Mouse (Mus musculus) embryonic facial prominence, embryonic 15.5 days (tissue): ENCODE measurements around the gene Aff1. TPM values are rescaled to one million over a fixed set of nuclear protein-coding genes. Genes with fewer than 3 reads are reported as not detected.

Experiments
- ATAC-seq: fragments of 200-750 bp; cut with Nextera tagmentation; 2 replicates; pipeline ENCODE4 v1.8.0; 2017; ENCODE audit warnings: low read depth, moderate TSS enrichment; ENCODE audit not compliant: insufficient number of reproducible peaks, low FRiP score, low TSS enrichment
- H3K27ac ChIP-seq: fragments of 300-500 bp; sonication (generic); replicated peaks from 2 replicates; pipeline ENCODE4 v1.5.1; 2015; ENCODE audit warnings: mild to moderate bottlenecking, inconsistent platforms
- H3K27me3 ChIP-seq: fragments of 300-500 bp; sonication (generic); 2 replicates; pipeline ENCODE4 v1.6.1; 2015; ENCODE audit warnings: inconsistent platforms
- H3K36me3 ChIP-seq: fragments of 300-500 bp; sonication (generic); 2 replicates; pipeline ENCODE4 v1.6.1; 2015; ENCODE audit warnings: mild to moderate bottlenecking, inconsistent platforms
- H3K4me1 ChIP-seq: fragments of 300-500 bp; sonication (generic); 2 replicates; pipeline ENCODE4 v1.6.1; 2015; ENCODE audit warnings: inconsistent platforms
- H3K4me2 ChIP-seq: fragments of 300-500 bp; sonication (generic); replicated peaks from 2 replicates; pipeline ENCODE4 v1.6.1; 2015; ENCODE audit warnings: mild to moderate bottlenecking, inconsistent platforms
- H3K4me3 ChIP-seq: fragments of 300-500 bp; sonication (generic); replicated peaks from 2 replicates; pipeline ENCODE4 v1.5.1; 2015; ENCODE audit warnings: mild to moderate bottlenecking, inconsistent platforms
- H3K9ac ChIP-seq: fragments of 300-500 bp; sonication (generic); 2 replicates; pipeline ENCODE4 v1.6.1; 2015; ENCODE audit warnings: inconsistent platforms
- H3K9me3 ChIP-seq: fragments of 300-500 bp; sonication (generic); replicated peaks from 2 replicates; pipeline ENCODE4 v1.6.1; 2016; ENCODE audit warnings: inconsistent platforms
- WGBS: fragments of 180-500 bp; shearing (Covaris S2); methylation state at CpG from one replicate; pipeline ENCODE4 v1.1.7; 2015; 5-methylcytosine and 5-hydroxymethylcytosine counted together
- polyA plus RNA-seq: library from polyadenylated mRNA; unstranded; fragments of >200 nt; fragmentation: Nextera tagmentation; extraction: Ambion mirVana; gene quantifications from 2 replicates; pipeline ENCODE4 v1.2.1, GENCODE M21; 2015

Gene Aff1
- polyA plus RNA-seq, 1 experiment from 2014 or later, result 7.1 TPM

GRCm38 (mm10) chr5:103789619-103790116 is 97.5 kb downstream of the Aff1 start:
- no peak overlapping the region for H3K4me2 ChIP-seq
- peaks cover 15% of the 10 kb centered on the region for H3K4me1 ChIP-seq
- H3K9ac ChIP-seq, result no peak overlapping the region
- H3K27ac ChIP-seq, result no peak overlapping the region
- H3K4me3 ChIP-seq, result no peak overlapping the region
- no peaks in the 10 kb centered on the region for H3K27me3 ChIP-seq
- H3K36me3 ChIP-seq, result peaks cover 6% of the 10 kb centered on the region; the same call in 1 of the 2 replicates
- H3K9me3 ChIP-seq, result no peaks in the 10 kb centered on the region
- WGBS, result 84% methylated on average over 9 of the region's 9 CpGs
- no peak for ATAC-seq

GRCm38 (mm10) chr5:103791741-103792140 is 99.6 kb downstream of the Aff1 start:
- ATAC-seq, result no peak
- Histone ChIP-seq H3K27me3 (no peaks in the 10 kb centered on the region), H3K4me1 (peaks cover 20% of the 10 kb centered on the region), H3K9me3 (no peaks in the 10 kb centered on the region), H3K4me3 (no peak overlapping the region), H3K27ac (no peak overlapping the region), H3K9ac (no peak overlapping the region), H3K4me2 (no peak overlapping the region), H3K36me3 (0 out of 2 replicates have a peak, but pooled peaks cover 6% of the 10 kb centered on the region)
- WGBS, result 88% methylated on average over 7 of the region's 7 CpGs

- 92% methylated on average over 5 of the region's 5 CpGs for WGBS
- Histone ChIP-seq H3K9me3 (no peaks in the 10 kb centered on the region), H3K4me2 (no peak overlapping the region), H3K4me1 (peaks cover 17% of the 10 kb centered on the region), H3K4me3 (no peak overlapping the region), H3K27ac (no peak overlapping the region), H3K27me3 (no peaks in the 10 kb centered on the region), H3K9ac (no peak overlapping the region), H3K36me3 (0 out of 2 replicates have a peak, but pooled peaks cover 6% of the 10 kb centered on the region)
- ATAC-seq, result no peak
These were observed 102.9 kb downstream of the Aff1 start for GRCm38 (mm10) chr5:103795121-103795520.

GRCm38 (mm10) chr5:103796035-103796434 is 103.9 kb downstream of the Aff1 start:
- Histone ChIP-seq H3K27me3 (no peaks in the 10 kb centered on the region), H3K4me2 (no peak overlapping the region), H3K36me3 (0 out of 2 replicates have a peak, but pooled peaks cover 6% of the 10 kb centered on the region), H3K9ac (no peak overlapping the region), H3K27ac (no peak overlapping the region), H3K4me3 (no peak overlapping the region), H3K9me3 (no peaks in the 10 kb centered on the region), H3K4me1 (peaks cover 17% of the 10 kb centered on the region)
- ATAC-seq, result no peak
- 47% methylated on average over 3 of the region's 3 CpGs for WGBS

GRCm38 (mm10) chr5:103797774-103798173 is 105.6 kb downstream of the Aff1 start:
- no peaks in the 10 kb centered on the region for H3K27me3 ChIP-seq

GRCm38 (mm10) chr5:103799438-103799837 is 107.3 kb downstream of the Aff1 start:
- Histone ChIP-seq H3K4me3 (no peak overlapping the region), H3K4me2 (no peak overlapping the region), H3K36me3 (no peaks in the 10 kb centered on the region), H3K9ac (no peak overlapping the region), H3K27me3 (no peaks in the 10 kb centered on the region), H3K27ac (no peak overlapping the region), H3K4me1 (peaks cover 17% of the 10 kb centered on the region), H3K9me3 (no peaks in the 10 kb centered on the region)
- 68% methylated on average over 3 of the region's 3 CpGs for WGBS
- 0 out of 2 replicates have a peak, but pooled peaks have one; percentile 45 for ATAC-seq

More at GRCm38 (mm10) chr5:103797774-103798173, 105.6 kb downstream of the Aff1 start:
- ATAC-seq, result no peak
- WGBS, result 37% methylated on average over 10 of the region's 10 CpGs
- Histone ChIP-seq H3K4me3 (no peak overlapping the region), H3K4me1 (peaks cover 17% of the 10 kb centered on the region), H3K4me2 (no peak overlapping the region), H3K9me3 (no peaks in the 10 kb centered on the region), H3K9ac (no peak overlapping the region), H3K36me3 (no peaks in the 10 kb centered on the region), H3K27ac (no peak overlapping the region)

- Histone ChIP-seq H3K4me3 (no peak overlapping the region), H3K27ac (no peak overlapping the region), H3K4me2 (no peak overlapping the region), H3K36me3 (no peaks in the 10 kb centered on the region), H3K9ac (no peak overlapping the region), H3K4me1 (peaks cover 17% of the 10 kb centered on the region), H3K27me3 (no peaks in the 10 kb centered on the region), H3K9me3 (no peaks in the 10 kb centered on the region)
- no peak for ATAC-seq
- WGBS, result 49% methylated on average over 5 of the region's 5 CpGs
These were observed 107.8 kb downstream of the Aff1 start for GRCm38 (mm10) chr5:103800009-103800408.

- 54% methylated on average over 5 of the region's 5 CpGs for WGBS
- H3K27me3 ChIP-seq, result no peaks in the 10 kb centered on the region
- no peak overlapping the region for H3K9ac ChIP-seq
- no peak overlapping the region for H3K4me2 ChIP-seq
- ATAC-seq, result no peak
- no peak overlapping the region for H3K27ac ChIP-seq
- peaks cover under 1% of the 10 kb centered on the region; the same call in 1 of the 2 replicates for H3K4me1 ChIP-seq
- H3K4me3 ChIP-seq, result no peak overlapping the region
- no peaks in the 10 kb centered on the region for H3K36me3 ChIP-seq
- H3K9me3 ChIP-seq, result no peaks in the 10 kb centered on the region
These were observed 111.2 kb downstream of the Aff1 start for GRCm38 (mm10) chr5:103803386-103803785.

- H3K9ac ChIP-seq, result no peak overlapping the region
- H3K4me2 ChIP-seq, result no peak overlapping the region
- WGBS, result 18% methylated on average over 8 of the region's 8 CpGs
These were observed 111.9 kb downstream of the Aff1 start for GRCm38 (mm10) chr5:103803927-103804590.

GRCm38 (mm10) chr5:103806851-103807578 is 114.8 kb downstream of the Aff1 start:
- H3K4me2 ChIP-seq, result no peak overlapping the region
- WGBS, result 67% methylated on average over 17 of the region's 17 CpGs
- ATAC-seq, result no peak

More at GRCm38 (mm10) chr5:103803927-103804590, 111.9 kb downstream of the Aff1 start:
- H3K27me3 ChIP-seq, result no peaks in the 10 kb centered on the region
- H3K4me1 ChIP-seq, result no peaks in the 10 kb centered on the region
- H3K27ac ChIP-seq, result no peak overlapping the region
- H3K4me3 ChIP-seq, result no peak overlapping the region
- no peak for ATAC-seq
- H3K9me3 ChIP-seq, result no peaks in the 10 kb centered on the region
- H3K36me3 ChIP-seq, result no peaks in the 10 kb centered on the region

GRCm38 (mm10) chr5:103807637-103808312 is 115.6 kb downstream of the Aff1 start:
- no peak for ATAC-seq
- Histone ChIP-seq H3K27ac (no peak overlapping the region), H3K36me3 (no peaks in the 10 kb centered on the region), H3K9ac (no peak overlapping the region), H3K4me3 (no peak overlapping the region), H3K9me3 (no peaks in the 10 kb centered on the region), H3K4me2 (no peak overlapping the region), H3K4me1 (no peaks in the 10 kb centered on the region), H3K27me3 (no peaks in the 10 kb centered on the region)
- 65% methylated on average over 7 of the region's 7 CpGs for WGBS

More at GRCm38 (mm10) chr5:103806851-103807578, 114.8 kb downstream of the Aff1 start:
- Histone ChIP-seq H3K27me3 (no peaks in the 10 kb centered on the region), H3K9ac (no peak overlapping the region), H3K4me3 (no peak overlapping the region), H3K9me3 (no peaks in the 10 kb centered on the region), H3K36me3 (no peaks in the 10 kb centered on the region), H3K27ac (no peak overlapping the region), H3K4me1 (no peaks in the 10 kb centered on the region)
